Comparison of ENCODE assay signal across 22 mouse cellular contexts in genomic region chr2:33437184-33437583, GRCm38 (mm10). TPM values are rescaled to one million over a fixed set of nuclear protein-coding genes. Genes with fewer than 3 reads are reported as not detected.
DNase-seq lines count a peak whose midpoint lies in the region; ATAC-seq lines count a peak whose summit lies in the region.
"Had no signal": no experiment of that assay in that cellular context is flagged by ENCODE, and none has a peak within 500 bp of the region (broad histone marks: within the 10 kb centered on the region; RNA-seq: fewer than 3 reads in every experiment).

No protein-coding gene starts in this region.

- ATAC-seq in hindbrain, embryonic 16.5 days = no peak
- 0 out of 2 replicates have a peak, but pooled peaks have one; percentile 7 for ATAC-seq in midbrain, embryonic 12.5 days (ENCODE audit: low FRiP score, low read depth)
- no peak for ATAC-seq in midbrain, embryonic 13.5 days
- ATAC-seq in embryonic facial prominence, embryonic 11.5 days (replicated peaks; ENCODE audit: insufficient number of reproducible peaks, low FRiP score, low TSS enrichment, low read depth) = no peak
- ATAC-seq in frontal cortex, adult (ENCODE audit: low TSS enrichment) = no peak

- H3K27me3 ChIP-seq in hindbrain, embryonic 10.5 days (ENCODE audit: insufficient read depth, poor library complexity, severe bottlenecking) = peaks cover 20% of the 10 kb centered on the region; the same call in 1 of the 2 replicates
- H3K27me3 ChIP-seq in hindbrain, embryonic 16.5 days (replicated peaks; ENCODE audit: control insufficient read depth, insufficient read depth, low read length) = no peaks in the 10 kb centered on the region; the same call in 1 of the 2 replicates
- peaks cover 22% of the 10 kb centered on the region for H3K27me3 ChIP-seq in midbrain, embryonic 12.5 days
- H3K27me3 ChIP-seq in midbrain, embryonic 13.5 days = peaks cover 13% of the 10 kb centered on the region; the same call in 1 of the 2 replicates
- no peaks in the 10 kb centered on the region for H3K27me3 ChIP-seq in embryonic facial prominence, embryonic 11.5 days (ENCODE audit: control insufficient read depth, insufficient read depth, low read length)
- H3K27me3 ChIP-seq: neural tube, embryonic 12.5 days had no signal

- no peak overlapping the region for H3K4me3 ChIP-seq in hindbrain, embryonic 10.5 days
- no peak overlapping the region for H3K4me3 ChIP-seq in hindbrain, embryonic 16.5 days (ENCODE audit: low read length)
- H3K4me3 ChIP-seq in midbrain, embryonic 12.5 days = no peak overlapping the region
- no peak overlapping the region for H3K4me3 ChIP-seq in midbrain, embryonic 13.5 days (replicated peaks)
- no peak overlapping the region for H3K4me3 ChIP-seq in embryonic facial prominence, embryonic 11.5 days (ENCODE audit: low read depth, low read length)
- H3K4me3 ChIP-seq: heart, embryonic 13.5 days; hindbrain, embryonic 12.5 days; kidney, embryonic 15.5 days; neural tube, embryonic 12.5 days had no signal

- H3K9me3 ChIP-seq in hindbrain, embryonic 10.5 days = no peaks in the 10 kb centered on the region
- H3K9me3 ChIP-seq in hindbrain, embryonic 16.5 days (ENCODE audit: control insufficient read depth, low read length) = no peaks in the 10 kb centered on the region
- no peaks in the 10 kb centered on the region for H3K9me3 ChIP-seq in midbrain, embryonic 12.5 days
- H3K9me3 ChIP-seq in midbrain, embryonic 13.5 days = no peaks in the 10 kb centered on the region
- H3K9me3 ChIP-seq in embryonic facial prominence, embryonic 11.5 days (replicated peaks; ENCODE audit: control insufficient read depth, low read length) = no peaks in the 10 kb centered on the region
- H3K9me3 ChIP-seq: heart, embryonic 13.5 days; hindbrain, embryonic 12.5 days; kidney, embryonic 15.5 days; neural tube, embryonic 12.5 days had no signal

- 50% methylated on average over 11 of the region's 11 CpGs for WGBS in hindbrain, embryonic 10.5 days
- WGBS in hindbrain, embryonic 16.5 days = 57% methylated on average over 11 of the region's 11 CpGs
- 29% methylated on average over 11 of the region's 11 CpGs for WGBS in midbrain, embryonic 12.5 days
- 32% methylated on average over 11 of the region's 11 CpGs for WGBS in midbrain, embryonic 13.5 days
- 19% methylated on average over 11 of the region's 11 CpGs for WGBS in embryonic facial prominence, embryonic 11.5 days

- 0 out of 2 replicates have a peak overlapping the region, but pooled peaks have one; percentile 35 for H3K27ac ChIP-seq in hindbrain, embryonic 10.5 days
- H3K27ac ChIP-seq in hindbrain, embryonic 16.5 days (ENCODE audit: low read depth, low read length) = no peak overlapping the region
- H3K27ac ChIP-seq in midbrain, embryonic 12.5 days (replicated peaks) = peak overlapping the region; percentile 27; the same call in 1 of the 2 replicates
- H3K27ac ChIP-seq in midbrain, embryonic 13.5 days = no peak overlapping the region
- H3K27ac ChIP-seq in embryonic facial prominence, embryonic 11.5 days (replicated peaks; ENCODE audit: low read depth, low read length) = no peak overlapping the region
- H3K27ac ChIP-seq: hindbrain, embryonic 12.5 days; kidney, embryonic 15.5 days; neural tube, embryonic 12.5 days had no signal

- no peak for DNase-seq in hindbrain, embryonic 10.5 days (ENCODE audit: low spot score)
- DNase-seq in ZHBTc4 (ENCODE audit: low read depth, low spot score) = peak; percentile 23
- DNase-seq in embryonic facial prominence, embryonic 11.5 days (ENCODE audit: low spot score) = peak; percentile 26
- DNase-seq in thymus, postnatal 14 days = no peak
- DNase-seq: adrenal gland, postnatal 36 days; cerebellum, adult 11-12 months; cerebellum, postnatal 10 days; heart, postnatal 14 days; kidney, adult 11 months; kidney, postnatal 4 days; layer of hippocampus, adult 9-11 months; retina, postnatal 1 day; right cerebral cortex, postnatal 25 days; spleen, adult 18-20 months had no signal

- H3K4me1 ChIP-seq in hindbrain, embryonic 10.5 days (replicated peaks) = peaks cover 66% of the 10 kb centered on the region
- peaks cover 22% of the 10 kb centered on the region for H3K4me1 ChIP-seq in hindbrain, embryonic 16.5 days (ENCODE audit: control insufficient read depth, insufficient read depth, low read depth, low read length)
- H3K4me1 ChIP-seq in midbrain, embryonic 12.5 days = peaks cover 45% of the 10 kb centered on the region
- peaks cover 51% of the 10 kb centered on the region for H3K4me1 ChIP-seq in midbrain, embryonic 13.5 days (replicated peaks)
- peaks cover 5% of the 10 kb centered on the region for H3K4me1 ChIP-seq in embryonic facial prominence, embryonic 11.5 days (ENCODE audit: control insufficient read depth, insufficient read depth, low read length)

- H3K9ac ChIP-seq in hindbrain, embryonic 16.5 days (ENCODE audit: low read depth, low read length) = no peak overlapping the region
- H3K9ac ChIP-seq in midbrain, embryonic 12.5 days (replicated peaks) = no peak overlapping the region
- no peak overlapping the region for H3K9ac ChIP-seq in midbrain, embryonic 13.5 days (replicated peaks)
- H3K9ac ChIP-seq in embryonic facial prominence, embryonic 11.5 days (replicated peaks; ENCODE audit: low read length) = no peak overlapping the region
- H3K9ac ChIP-seq: hindbrain, embryonic 12.5 days; kidney, embryonic 15.5 days; neural tube, embryonic 12.5 days had no signal

- H3K4me2 ChIP-seq in hindbrain, embryonic 16.5 days (ENCODE audit: low read length) = no peak overlapping the region
- H3K4me2 ChIP-seq in midbrain, embryonic 12.5 days (replicated peaks) = no peak overlapping the region
- H3K4me2 ChIP-seq in midbrain, embryonic 13.5 days (replicated peaks) = no peak overlapping the region
- no peak overlapping the region for H3K4me2 ChIP-seq in embryonic facial prominence, embryonic 11.5 days (ENCODE audit: low read depth, low read length)
- H3K4me2 ChIP-seq: kidney, embryonic 15.5 days had no signal

- no peaks in the 10 kb centered on the region for H3K36me3 ChIP-seq in hindbrain, embryonic 10.5 days
- H3K36me3 ChIP-seq in hindbrain, embryonic 16.5 days (ENCODE audit: control insufficient read depth, insufficient read depth, low read length) = no peaks in the 10 kb centered on the region
- no peaks in the 10 kb centered on the region for H3K36me3 ChIP-seq in midbrain, embryonic 12.5 days
- no peaks in the 10 kb centered on the region for H3K36me3 ChIP-seq in midbrain, embryonic 13.5 days
- no peaks in the 10 kb centered on the region for H3K36me3 ChIP-seq in embryonic facial prominence, embryonic 11.5 days (replicated peaks; ENCODE audit: control insufficient read depth, insufficient read depth, low read depth, low read length)
- H3K36me3 ChIP-seq: heart, embryonic 13.5 days; hindbrain, embryonic 12.5 days; kidney, embryonic 15.5 days; neural tube, embryonic 12.5 days had no signal

RNA-seq across cellular contexts. Expression of gene Zbtb34, which starts 6.1 kb away (rescaled TPM):
- 7.2 and 8.2 TPM in 2 replicates for polyA plus RNA-seq in hindbrain, embryonic 10.5 days (2016; fragmentation: Nextera tagmentation; extraction: Ambion mirVana)
- polyA plus RNA-seq in hindbrain, embryonic 16.5 days (2015; fragmentation: Nextera tagmentation; extraction: Ambion mirVana) = 5.3 and 7.8 TPM in 2 replicates
- polyA plus RNA-seq in midbrain, embryonic 12.5 days (2016; fragmentation: Nextera tagmentation; extraction: Ambion mirVana) = 10.2 and 11.1 TPM in 2 replicates
- 6.9 and 7.3 TPM in 2 replicates for polyA plus RNA-seq in midbrain, embryonic 13.5 days (2015; fragmentation: Nextera tagmentation; extraction: Ambion mirVana)
- polyA plus RNA-seq in embryonic facial prominence, embryonic 11.5 days (2014; fragmentation: Nextera tagmentation; extraction: Ambion mirVana) = 7.2 and 7.6 TPM in 2 replicates

RNA-seq across cellular contexts. Expression of gene Zbtb43, which starts 31.2 kb away (rescaled TPM):
- polyA plus RNA-seq in hindbrain, embryonic 10.5 days (2016; fragmentation: Nextera tagmentation; extraction: Ambion mirVana) = 19.0 and 22.7 TPM in 2 replicates
- polyA plus RNA-seq in hindbrain, embryonic 16.5 days (2015; fragmentation: Nextera tagmentation; extraction: Ambion mirVana) = 20.7 and 21.7 TPM in 2 replicates
- 29.2 and 30.7 TPM in 2 replicates for polyA plus RNA-seq in midbrain, embryonic 12.5 days (2016; fragmentation: Nextera tagmentation; extraction: Ambion mirVana)
- polyA plus RNA-seq in midbrain, embryonic 13.5 days (2015; fragmentation: Nextera tagmentation; extraction: Ambion mirVana) = 29.0 and 29.7 TPM in 2 replicates
- 23.7 and 25.5 TPM in 2 replicates for polyA plus RNA-seq in embryonic facial prominence, embryonic 11.5 days (2014; fragmentation: Nextera tagmentation; extraction: Ambion mirVana)

Comparison
In these comparisons a context has a peak if more than half of its experiments do, and no peak if none do; other contexts are left out.
1. H3K27ac ChIP-seq: peak in hindbrain, embryonic 10.5 days (single experiment) and midbrain, embryonic 12.5 days (single experiment); none in hindbrain, embryonic 16.5 days (single experiment), midbrain, embryonic 13.5 days (single experiment) and embryonic facial prominence, embryonic 11.5 days (single experiment).
2. DNase-seq: peak in ZHBTc4 (single experiment) and embryonic facial prominence, embryonic 11.5 days (single experiment); none in hindbrain, embryonic 10.5 days (single experiment) and thymus, postnatal 14 days (single experiment).